Mouse (Mus musculus) retina, postnatal 7 days (tissue): Measurements from ENCODE around the gene Itprid2.

Experiments used
- DNase-seq: peaks from one replicate; pipeline ENCODE4 v3.0.0-alpha.2; 2012; ENCODE audit warnings: low read depth, low spot score

The Itprid2 gene

GRCm38 (mm10) chr2:79707575-79707974 lies 72.4 kb downstream of the Itprid2 start, which contains the start of gene Ppp1r1c:
Ppp1r1c (plus strand) TSS chr2:79707780.
- no peak for DNase-seq

GRCm38 (mm10) chr2:79713662-79714091 lies 78.5 kb downstream of the Itprid2 start:
- no peak for DNase-seq

- no peak for DNase-seq
Measured at GRCm38 (mm10) chr2:79714745-79715144, 79.6 kb downstream of the Itprid2 start.

GRCm38 (mm10) chr2:79715925-79716324 lies 80.8 kb downstream of the Itprid2 start:
- no peak for DNase-seq

- DNase-seq, result no peak
Measured at GRCm38 (mm10) chr2:79717846-79718245, 82.7 kb downstream of the Itprid2 start.

GRCm38 (mm10) chr2:79722415-79722814 lies 87.3 kb downstream of the Itprid2 start:
- DNase-seq, result no peak
